Mouse (Mus musculus) regulatory T cell (primary cell): Measurements from ENCODE around the gene Rrbp1.

Source experiments
- in situ Hi-C: fragments of 300-600 bp; cut with MboI, MseI; formaldehyde crosslinking; loops from one replicate; pipeline ENCODE4 v1.15.1; 2025; ENCODE audit warnings: high pct_unique_total_duplicates

The Rrbp1 gene

GRCm38 (mm10) chr2:144011080-144011551 lies at the start of gene Rrbp1:
Gene Rrbp1 (minus strand): TSS chr2:144011263.
- in situ Hi-C loops, result no loop called here

- in situ Hi-C loops, result no loop called here
Measured at GRCm38 (mm10) chr2:144057735-144058134, 46.7 kb upstream of the Rrbp1 start.

GRCm38 (mm10) chr2:144052410-144053065 lies 41.5 kb upstream of the Rrbp1 start:
- in situ Hi-C loops, result loop anchor here (5.0 kb wide), 1 partner anchor 65 kb away; no protein-coding TSS in a partner anchor

GRCm38 (mm10) chr2:144050861-144051260 lies 39.8 kb upstream of the Rrbp1 start:
- in situ Hi-C loops, result loop anchor here (5.0 kb wide), 1 partner anchor 66 kb away; no protein-coding TSS in a partner anchor

GRCm38 (mm10) chr2:144050146-144050680 lies 39.1 kb upstream of the Rrbp1 start:
- in situ Hi-C loops, result loop anchor here (5.0 kb wide), 1 partner anchor 67 kb away; no protein-coding TSS in a partner anchor

GRCm38 (mm10) chr2:144046916-144047315 lies 35.9 kb upstream of the Rrbp1 start:
- in situ Hi-C loops, result no loop called here

- in situ Hi-C loops, result no loop called here
Measured at GRCm38 (mm10) chr2:144045756-144046560, 34.9 kb upstream of the Rrbp1 start.

GRCm38 (mm10) chr2:144044726-144045125 lies 33.7 kb upstream of the Rrbp1 start:
- in situ Hi-C loops, result no loop called here

GRCm38 (mm10) chr2:144032664-144033063 lies 21.6 kb upstream of the Rrbp1 start, which contains the start of gene Banf2:
Gene Banf2 (plus strand): TSS chr2:144033059.
- in situ Hi-C loops, result no loop called here

- in situ Hi-C loops, result no loop called here
Measured at GRCm38 (mm10) chr2:144030791-144031190, 19.7 kb upstream of the Rrbp1 start.

- in situ Hi-C loops, result no loop called here
Measured at GRCm38 (mm10) chr2:144026456-144026855, 15.4 kb upstream of the Rrbp1 start.

- in situ Hi-C loops, result no loop called here
Measured at GRCm38 (mm10) chr2:144025361-144025760, 14.3 kb upstream of the Rrbp1 start.

GRCm38 (mm10) chr2:144022441-144022840 lies 11.4 kb upstream of the Rrbp1 start:
- in situ Hi-C loops, result no loop called here

- in situ Hi-C loops, result no loop called here
Measured at GRCm38 (mm10) chr2:144019971-144020370, 8.9 kb upstream of the Rrbp1 start.

- in situ Hi-C loops, result no loop called here
Measured at GRCm38 (mm10) chr2:144015861-144016260, 4.8 kb upstream of the Rrbp1 start.

- in situ Hi-C loops, result no loop called here
Measured at GRCm38 (mm10) chr2:144014481-144014880, 3.4 kb upstream of the Rrbp1 start.

GRCm38 (mm10) chr2:144014051-144014450 lies 3.0 kb upstream of the Rrbp1 start:
- in situ Hi-C loops, result no loop called here

GRCm38 (mm10) chr2:144010282-144011044 lies 600 bp downstream of the Rrbp1 start:
- in situ Hi-C loops, result no loop called here

GRCm38 (mm10) chr2:144009551-144010281 lies 1.3 kb downstream of the Rrbp1 start:
- in situ Hi-C loops, result loop anchor here (5.0 kb wide), 1 partner anchor 97 kb away; no protein-coding TSS in a partner anchor

GRCm38 (mm10) chr2:144009081-144009480 lies 2.0 kb downstream of the Rrbp1 start:
- in situ Hi-C loops, result loop anchor here (5.0 kb wide), 1 partner anchor 97 kb away; no protein-coding TSS in a partner anchor

GRCm38 (mm10) chr2:144007211-144007610 lies 3.9 kb downstream of the Rrbp1 start:
- in situ Hi-C loops, result loop anchor here (5.0 kb wide), 1 partner anchor 95 kb away; no protein-coding TSS in a partner anchor
